Mouse (Mus musculus) ES-Bruce4 (cell line): Measurements from ENCODE around the gene Hyal2. TPM values are rescaled to one million over a fixed set of nuclear protein-coding genes. Genes with fewer than 3 reads are reported as not detected.

Experiments used
- H3K27ac ChIP-seq: 2 replicates; pipeline ENCODE4 v1.5.1; 2012; ENCODE audit warnings: low read length, inconsistent platforms; ENCODE audit not compliant: insufficient read depth
- H3K27me3 ChIP-seq: 2 replicates; pipeline ENCODE4 v1.6.1; 2012; ENCODE audit warnings: mild to moderate bottlenecking, low read length, inconsistent platforms; ENCODE audit not compliant: control insufficient read depth, poor library complexity, insufficient read depth, severe bottlenecking
- H3K36me3 ChIP-seq: 2 replicates; pipeline ENCODE4 v1.6.1; 2012; ENCODE audit warnings: inconsistent platforms, mild to moderate bottlenecking, low read length, moderate library complexity; ENCODE audit not compliant: control insufficient read depth, poor library complexity, insufficient read depth, severe bottlenecking
- H3K4me1 ChIP-seq: one replicate; pipeline ENCODE4 v1.8.1; 2011; ENCODE audit warnings: low read length; ENCODE audit not compliant: control insufficient read depth, insufficient read depth
- H3K4me3 ChIP-seq: 2 replicates; pipeline ENCODE4 v1.5.1; 2011; ENCODE audit warnings: low read depth, mild to moderate bottlenecking, low read length
- H3K9ac ChIP-seq: 2 replicates; pipeline ENCODE4 v1.6.1; 2012; ENCODE audit warnings: low read depth, mild to moderate bottlenecking, inconsistent platforms; ENCODE audit not compliant: poor library complexity, severe bottlenecking
- H3K9me3 ChIP-seq: replicated peaks from 2 replicates; pipeline ENCODE4 v1.6.1; 2012; ENCODE audit warnings: mild to moderate bottlenecking, low read length, inconsistent platforms; ENCODE audit not compliant: control insufficient read depth, poor library complexity, insufficient read depth, severe bottlenecking
- CTCF ChIP-seq: IDR thresholded peaks from one replicate; pipeline ENCODE4 v1.8.1; 2011; ENCODE audit warnings: low read depth, low read length
- EP300 ChIP-seq: IDR thresholded peaks from 2 replicates; pipeline ENCODE4 v1.6.1; 2011; ENCODE audit warnings: low read depth, low read length; ENCODE audit not compliant: insufficient read depth
- POLR2A ChIP-seq: IDR thresholded peaks from one replicate; pipeline ENCODE4 v1.8.1; 2011; ENCODE audit warnings: low read length; ENCODE audit not compliant: insufficient read depth
- polyA plus RNA-seq: library from polyadenylated mRNA; stranded (reverse); fragments of >200 nt; gene quantifications from 2 replicates; pipeline ENCODE4 v1.2.4, GENCODE M21; 2011; ENCODE audit warnings: low read depth; ENCODE audit not compliant: missing spikeins, insufficient read depth, insufficient read length

Gene Hyal2
- polyA plus RNA-seq, 1 experiment = 38.7 TPM

- Histone ChIP-seq H3K9me3 (no peaks in the 10 kb centered on the region), H3K27ac (peak overlapping the region; percentile 57; the same call in 1 of the 2 replicates), H3K36me3 (peaks cover 23% of the 10 kb centered on the region), H3K4me3 (peak overlapping the region; percentile 47), H3K4me1 (peaks cover 6% of the 10 kb centered on the region), H3K9ac (no peak overlapping the region), H3K27me3 (no peaks in the 10 kb centered on the region)
- TF ChIP-seq CTCF (no peak), EP300 (no peak), POLR2A (no peak)
Measured at GRCm38 (mm10) chr9:107612945-107613569, 45.3 kb downstream of the Hyal2 start.

- no peak overlapping the region for H3K27ac ChIP-seq
- no peaks in the 10 kb centered on the region for H3K9me3 ChIP-seq
- H3K36me3 ChIP-seq = peaks cover 23% of the 10 kb centered on the region
- no peak overlapping the region for H3K4me3 ChIP-seq
- no peaks in the 10 kb centered on the region for H3K4me1 ChIP-seq
- H3K27me3 ChIP-seq = no peaks in the 10 kb centered on the region
- H3K9ac ChIP-seq = no peak overlapping the region
- TF ChIP-seq POLR2A (no peak), EP300 (no peak), CTCF (no peak)
Measured at GRCm38 (mm10) chr9:107615035-107615434, 47.3 kb downstream of the Hyal2 start.

GRCm38 (mm10) chr9:107617461-107617860 lies 49.7 kb downstream of the Hyal2 start:
- Histone ChIP-seq H3K9ac (no peak overlapping the region), H3K4me3 (no peak overlapping the region), H3K4me1 (no peaks in the 10 kb centered on the region), H3K27me3 (no peaks in the 10 kb centered on the region), H3K27ac (peak overlapping the region; percentile 2; the same call in 1 of the 2 replicates), H3K36me3 (peaks cover 23% of the 10 kb centered on the region), H3K9me3 (no peaks in the 10 kb centered on the region)
- no peak for TF ChIP-seq EP300
- TF ChIP-seq CTCF = no peak

- no peaks in the 10 kb centered on the region for H3K4me1 ChIP-seq
- H3K9me3 ChIP-seq = no peaks in the 10 kb centered on the region
- H3K9ac ChIP-seq = no peak overlapping the region
- peak overlapping the region; percentile 2; the same call in 1 of the 2 replicates for H3K27ac ChIP-seq
- no peak overlapping the region for H3K4me3 ChIP-seq
- H3K27me3 ChIP-seq = no peaks in the 10 kb centered on the region
- peaks cover 23% of the 10 kb centered on the region for H3K36me3 ChIP-seq
- TF ChIP-seq POLR2A = no peak
- no peak for TF ChIP-seq EP300
- TF ChIP-seq CTCF = no peak
Measured at GRCm38 (mm10) chr9:107618098-107618497, 50.4 kb downstream of the Hyal2 start.

GRCm38 (mm10) chr9:107618778-107619545 lies 51.2 kb downstream of the Hyal2 start:
- no peak overlapping the region for H3K27ac ChIP-seq
- H3K36me3 ChIP-seq = peaks cover 23% of the 10 kb centered on the region
- TF ChIP-seq EP300 (0 out of 2 replicates have a peak, but pooled peaks have one; percentile 32), CTCF (no peak), POLR2A (no peak)
- no peaks in the 10 kb centered on the region for H3K4me1 ChIP-seq
- H3K9me3 ChIP-seq = no peaks in the 10 kb centered on the region
- H3K4me3 ChIP-seq = no peak overlapping the region
- H3K27me3 ChIP-seq = no peaks in the 10 kb centered on the region
- no peak overlapping the region for H3K9ac ChIP-seq

GRCm38 (mm10) chr9:107619546-107619879 lies 51.8 kb downstream of the Hyal2 start:
- no peak overlapping the region for H3K9ac ChIP-seq
- no peak overlapping the region for H3K27ac ChIP-seq
- no peak overlapping the region for H3K4me3 ChIP-seq
- TF ChIP-seq POLR2A (no peak), CTCF (no peak), EP300 (no peak)
- no peaks in the 10 kb centered on the region for H3K27me3 ChIP-seq
- peaks cover 20% of the 10 kb centered on the region for H3K36me3 ChIP-seq
- H3K4me1 ChIP-seq = peaks cover 2% of the 10 kb centered on the region
- no peaks in the 10 kb centered on the region for H3K9me3 ChIP-seq
